Mouse (Mus musculus) liver, embryonic 16.5 days (tissue): ENCODE results near the gene Mrpl2. TPM values are rescaled to one million over a fixed set of nuclear protein-coding genes. Genes with fewer than 3 reads are reported as not detected.
A peak's percentile ranks its signal among the peaks of the same experiment; 100 is the strongest.

Experiments used
- ATAC-seq: fragments of 200-750 bp; cut with Nextera tagmentation; 2 replicates; pipeline ENCODE4 v1.8.0; 2017; ENCODE audit warnings: low read depth, mild to moderate bottlenecking, moderate number of reproducible peaks, moderate library complexity
- H3K27ac ChIP-seq: fragments of 300-500 bp; sonication (generic); 2 replicates; pipeline ENCODE4 v1.5.1; 2014; ENCODE audit warnings: mild to moderate bottlenecking, low read length
- H3K27me3 ChIP-seq: fragments of 300-500 bp; sonication (generic); 2 replicates; pipeline ENCODE4 v1.6.1; 2014; ENCODE audit warnings: low read depth, low read length, mixed read lengths; ENCODE audit not compliant: control insufficient read depth, insufficient read depth
- H3K36me3 ChIP-seq: fragments of 300-500 bp; sonication (generic); 2 replicates; pipeline ENCODE4 v1.6.1; 2014; ENCODE audit warnings: mild to moderate bottlenecking; ENCODE audit not compliant: control insufficient read depth, insufficient read depth
- H3K4me1 ChIP-seq: fragments of 300-500 bp; sonication (generic); 2 replicates; pipeline ENCODE4 v1.6.1; 2014; ENCODE audit warnings: low read depth, low read length, mixed read lengths; ENCODE audit not compliant: control insufficient read depth
- H3K4me2 ChIP-seq: fragments of 300-500 bp; sonication (generic); 2 replicates; pipeline ENCODE4 v1.6.1; 2014; ENCODE audit warnings: low read depth, low read length, mixed read lengths
- H3K4me3 ChIP-seq: fragments of 300-500 bp; sonication (generic); 2 replicates; pipeline ENCODE4 v1.5.1; 2014; ENCODE audit warnings: low read depth, mild to moderate bottlenecking, low read length
- H3K9ac ChIP-seq: fragments of 300-500 bp; sonication (generic); 2 replicates; pipeline ENCODE4 v1.6.1; 2014; ENCODE audit warnings: low read depth, low read length
- H3K9me3 ChIP-seq: fragments of 300-500 bp; sonication (generic); replicated peaks from 2 replicates; pipeline ENCODE4 v1.6.1; 2016; ENCODE audit warnings: low read length; ENCODE audit not compliant: control insufficient read depth
- WGBS: fragments of 180-500 bp; shearing (Covaris S2); extraction: QIAGEN DNeasy Blood & Tissue Kit; methylation state at CpG from one replicate; pipeline ENCODE4 v1.1.7; 2014; ENCODE audit not compliant: insufficient replicate concordance; 5-methylcytosine and 5-hydroxymethylcytosine counted together
- polyA plus RNA-seq: library from polyadenylated mRNA; unstranded; fragments of >200 nt; fragmentation: Nextera tagmentation; extraction: Ambion mirVana; gene quantifications from 2 replicates; pipeline ENCODE4 v1.2.1, GENCODE M21; 2015

Gene Mrpl2
- polyA plus RNA-seq, 1 experiment from 2014 or later, result 58.1 TPM

DNA sequence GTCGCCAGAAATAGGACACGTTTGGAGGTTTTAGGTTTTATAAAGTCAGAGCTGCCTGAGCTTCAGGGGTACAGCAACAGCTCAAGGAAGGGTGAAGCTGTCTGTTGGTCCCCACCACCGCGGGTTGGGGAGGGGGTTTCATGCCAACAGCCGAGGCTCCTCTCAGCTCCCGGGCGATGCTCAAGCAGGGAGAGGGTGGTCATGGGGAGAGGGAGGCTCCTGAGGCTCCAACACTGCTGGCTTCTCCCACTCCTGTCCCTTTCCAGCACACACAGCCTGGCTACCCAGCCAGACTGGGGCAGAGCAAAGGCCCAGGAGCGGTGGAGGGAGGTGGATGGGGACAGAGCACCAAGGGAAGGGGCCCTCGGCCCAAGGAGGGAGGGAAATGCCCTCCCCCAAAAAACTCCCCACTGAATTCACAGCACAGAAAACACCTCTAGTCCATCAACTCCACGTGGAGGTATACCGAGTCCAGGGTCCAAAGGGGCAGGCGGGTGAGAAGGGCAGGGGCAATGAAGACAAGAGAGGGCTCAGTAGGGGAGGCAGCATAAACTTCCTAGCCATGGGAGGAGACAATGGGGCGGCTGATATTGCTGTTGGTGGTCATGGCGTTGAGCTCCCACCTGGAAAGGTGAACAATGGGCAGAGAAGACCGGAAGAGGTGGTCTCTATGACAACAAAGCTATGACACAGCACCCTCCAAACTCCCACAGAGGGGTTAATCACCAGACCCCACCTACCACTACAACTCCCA, 28.7 kb downstream of the Mrpl2 start:
- peaks cover 35% of the 10 kb centered on the region for H3K4me1 ChIP-seq
- 37% methylated on average over 15 of the region's 15 CpGs for WGBS
- H3K9ac ChIP-seq, result peak overlapping the region; percentile 72
- peak overlapping the region; percentile 68 for H3K4me2 ChIP-seq
- H3K27ac ChIP-seq, result peak overlapping the region; percentile 83
- no peaks in the 10 kb centered on the region for H3K27me3 ChIP-seq
- peak overlapping the region; percentile 81 for H3K4me3 ChIP-seq
- H3K9me3 ChIP-seq, result no peaks in the 10 kb centered on the region
- peaks cover 19% of the 10 kb centered on the region for H3K36me3 ChIP-seq
- ATAC-seq, result peak; percentile 11; the same call in 1 of the 2 replicates

DNA sequence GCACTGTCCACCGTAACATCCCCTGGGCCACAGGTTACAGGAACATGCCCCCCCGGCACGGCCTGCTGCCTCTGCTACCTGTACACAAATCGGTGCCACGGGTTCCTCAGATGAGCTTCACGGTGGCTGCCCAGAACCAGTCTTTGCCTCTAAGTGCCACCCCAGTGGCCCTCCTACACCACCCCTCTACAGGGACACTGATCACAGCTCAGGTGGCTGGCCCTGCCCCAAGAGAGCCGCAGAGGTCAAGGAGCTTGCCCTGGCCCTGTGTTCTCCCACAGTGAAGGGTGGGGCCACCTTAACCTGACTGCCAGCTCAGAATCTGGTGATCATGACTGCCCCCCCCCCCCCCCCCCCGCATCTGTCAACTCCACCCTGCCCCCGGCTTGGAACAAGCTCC, 32.4 kb downstream of the Mrpl2 start, which contains the start of gene Mea1:
Gene Mea1 (plus strand): TSS at position 378 of the 400 bp plus-strand sequence.
- H3K9me3 ChIP-seq, result no peaks in the 10 kb centered on the region
- H3K4me3 ChIP-seq, result peak within 1 kb of the TSS; percentile 97
- ATAC-seq, result no peak
- peak within 1 kb of the TSS; percentile 91 for H3K9ac ChIP-seq
- H3K4me1 ChIP-seq, result peaks cover 38% of the 10 kb centered on the region
- H3K27me3 ChIP-seq, result no peaks in the 10 kb centered on the region
- H3K36me3 ChIP-seq, result peaks cover 18% of the 10 kb centered on the region
- 81% methylated on average over 8 of the region's 9 CpGs for WGBS
- H3K4me2 ChIP-seq, result peak within 1 kb of the TSS; percentile 95
- H3K27ac ChIP-seq, result peak within 1 kb of the TSS; percentile 93

DNA sequence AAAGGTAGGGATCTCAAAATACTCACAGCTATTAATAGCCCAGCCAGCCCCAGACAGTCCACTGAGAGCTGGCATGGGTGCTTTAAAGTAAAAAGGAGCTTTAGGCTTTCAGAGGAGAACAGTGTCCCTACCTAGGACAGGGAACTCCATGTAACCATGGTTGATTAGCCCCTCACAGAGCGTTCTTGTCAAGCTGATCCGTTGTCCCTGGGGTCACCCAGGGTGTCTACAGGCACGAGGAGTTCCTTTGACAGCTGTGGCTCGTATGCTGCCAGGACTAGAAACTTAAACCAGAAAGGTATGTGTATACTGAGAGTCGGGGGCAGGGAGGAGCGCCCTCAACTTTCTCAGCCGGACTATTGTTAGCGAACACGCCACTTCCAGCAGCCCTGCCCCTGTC, 32.9 kb downstream of the Mrpl2 start:
- Histone ChIP-seq H3K27me3 (no peaks in the 10 kb centered on the region), H3K4me3 (peak overlapping the region; percentile 97; the same call in 1 of the 2 replicates), H3K36me3 (peaks cover 22% of the 10 kb centered on the region), H3K27ac (peak overlapping the region; percentile 93; the same call in 1 of the 2 replicates), H3K4me1 (peaks cover 37% of the 10 kb centered on the region), H3K9me3 (no peaks in the 10 kb centered on the region), H3K9ac (peak overlapping the region; percentile 91), H3K4me2 (peak overlapping the region; percentile 95)
- no peak for ATAC-seq
- WGBS, result 66% methylated on average over 9 of the region's 9 CpGs

DNA sequence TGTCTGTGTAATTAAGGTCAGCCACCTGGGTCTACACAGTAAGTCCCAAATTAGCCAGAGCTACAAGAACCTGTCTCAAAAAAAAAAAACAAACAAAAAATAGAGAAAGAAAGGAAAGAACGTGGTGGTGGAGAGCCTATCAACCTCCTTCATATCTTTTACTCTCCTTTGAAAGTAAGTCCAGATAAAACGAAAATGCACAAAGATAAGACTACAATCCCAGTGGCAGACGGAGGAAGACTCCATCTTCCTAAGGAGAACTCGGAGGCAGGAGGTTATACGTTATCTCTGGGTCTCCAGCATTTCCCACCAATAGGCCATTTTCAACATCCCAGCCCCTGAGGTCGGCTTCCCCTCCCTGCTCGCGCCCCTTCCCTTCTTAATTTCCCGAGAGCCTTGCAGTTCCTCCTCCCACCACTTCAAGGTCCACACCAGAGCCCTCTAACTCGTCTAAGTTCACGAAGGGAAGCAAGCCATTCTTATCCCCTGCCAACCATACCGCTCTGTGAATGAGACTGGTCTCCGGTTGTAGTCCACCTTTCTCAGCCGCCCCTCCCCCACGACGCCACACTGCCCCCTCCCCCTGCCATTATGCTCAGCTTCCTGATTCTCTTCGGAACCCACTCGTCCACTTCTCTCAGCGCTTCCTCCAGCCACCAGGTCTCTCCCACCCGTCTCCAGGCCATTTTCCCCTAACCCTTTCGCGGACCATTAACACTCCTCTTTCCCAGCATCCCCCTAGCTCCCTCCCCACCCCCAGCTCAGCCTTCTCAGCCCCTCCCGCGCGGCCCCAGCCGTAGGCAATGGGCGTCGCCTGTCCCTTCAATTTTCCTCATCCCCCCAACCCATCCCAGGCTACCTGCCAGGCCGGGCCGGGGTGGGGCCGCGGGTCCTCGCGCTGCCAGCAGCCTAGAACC, 34.1 kb downstream of the Mrpl2 start:
- peak; percentile 0; the same call in 1 of the 2 replicates for ATAC-seq

DNA sequence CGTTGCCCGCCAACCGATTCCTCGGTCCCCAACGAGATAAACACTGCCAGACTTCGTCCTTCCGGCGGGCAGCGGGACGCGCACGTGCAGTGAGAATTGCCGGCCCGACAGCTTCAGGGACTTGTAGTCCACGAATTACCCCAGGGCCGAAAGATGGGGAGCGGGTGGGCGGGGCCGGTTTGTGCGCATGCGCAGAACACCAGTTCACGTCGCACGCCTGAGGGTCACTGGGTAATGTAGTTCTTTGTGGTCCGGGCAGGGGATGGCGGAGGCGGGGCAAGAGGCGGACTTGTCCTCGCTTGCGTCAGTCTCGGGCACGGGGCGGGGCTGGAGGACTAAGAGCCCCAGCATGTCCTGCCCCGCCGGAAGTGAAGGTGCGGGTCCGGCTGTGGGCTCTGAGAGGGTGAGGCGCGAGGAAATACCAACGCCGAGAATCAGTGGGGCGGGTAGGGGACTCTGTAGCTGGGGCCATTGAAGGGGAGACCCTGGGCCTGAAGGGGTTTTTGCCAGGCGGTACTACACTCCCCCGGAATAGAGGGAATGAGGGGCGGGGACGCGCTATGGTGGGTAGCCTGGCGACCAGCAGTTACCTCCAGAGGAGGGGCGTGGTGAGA, 34.8 kb downstream of the Mrpl2 start, which contains the start of gene Klhdc3:
Gene Klhdc3 (minus strand): TSS at position 155 of the 614 bp plus-strand sequence.
- peak within 1 kb of the TSS; percentile 93 for H3K27ac ChIP-seq
- ATAC-seq, result peak; percentile 97
- H3K36me3 ChIP-seq, result peaks cover 27% of the 10 kb centered on the region
- WGBS, result under 1% methylated on average over 49 of the region's 49 CpGs
- H3K4me2 ChIP-seq, result peak within 1 kb of the TSS; percentile 95
- peaks cover 26% of the 10 kb centered on the region for H3K4me1 ChIP-seq
- H3K9me3 ChIP-seq, result no peaks in the 10 kb centered on the region
- no peaks in the 10 kb centered on the region for H3K27me3 ChIP-seq
- peak within 1 kb of the TSS; percentile 97 for H3K4me3 ChIP-seq
- H3K9ac ChIP-seq, result peak within 1 kb of the TSS; percentile 91

More for the DNA sequence above, 34.1 kb downstream of the Mrpl2 start:
- no peaks in the 10 kb centered on the region for H3K9me3 ChIP-seq
- H3K9ac ChIP-seq, result peak overlapping the region; percentile 91
- peaks cover 28% of the 10 kb centered on the region for H3K4me1 ChIP-seq
- WGBS, result under 1% methylated on average over 34 of the region's 34 CpGs
- H3K36me3 ChIP-seq, result peaks cover 24% of the 10 kb centered on the region
- H3K4me3 ChIP-seq, result peak overlapping the region; percentile 97
- no peaks in the 10 kb centered on the region for H3K27me3 ChIP-seq
- peak overlapping the region; percentile 93 for H3K27ac ChIP-seq
- peak overlapping the region; percentile 95 for H3K4me2 ChIP-seq

DNA sequence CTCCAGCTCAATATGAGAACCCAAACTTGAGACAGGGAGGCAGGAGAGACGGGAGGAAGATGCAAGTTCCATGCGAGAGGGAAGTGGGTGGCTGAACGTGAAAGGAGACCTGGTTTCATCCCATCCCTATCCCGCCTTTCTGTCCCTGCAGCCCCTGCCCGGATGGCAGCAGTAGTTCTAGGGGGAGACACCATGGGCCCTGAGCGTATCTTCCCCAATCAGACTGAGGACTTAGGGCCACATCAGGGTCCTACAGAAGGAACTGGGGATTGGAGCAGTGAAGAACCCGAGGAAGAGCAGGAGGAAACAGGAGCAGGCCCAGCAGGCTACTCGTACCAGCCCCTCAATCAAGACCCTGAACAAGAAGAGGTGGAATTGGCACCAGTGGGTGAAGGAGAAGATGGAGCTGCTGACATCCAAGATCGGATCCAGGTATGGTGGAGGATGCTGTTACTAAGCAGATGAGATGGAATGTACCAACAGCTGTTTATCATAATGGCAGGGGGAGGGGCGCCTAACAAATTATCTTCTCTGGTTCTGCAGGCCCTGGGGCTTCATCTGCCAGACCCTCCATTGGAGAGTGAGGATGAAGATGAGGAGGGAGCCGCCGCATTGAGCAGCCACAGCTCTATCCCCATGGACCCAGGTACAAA, 35.6 kb downstream of the Mrpl2 start:
- WGBS, result 22% methylated on average over 12 of the region's 12 CpGs
- Histone ChIP-seq H3K4me3 (peak overlapping the region; percentile 97), H3K4me1 (peaks cover 26% of the 10 kb centered on the region), H3K9ac (peak overlapping the region; percentile 79), H3K36me3 (peaks cover 26% of the 10 kb centered on the region), H3K27ac (peak overlapping the region; percentile 71; the same call in 1 of the 2 replicates), H3K27me3 (no peaks in the 10 kb centered on the region), H3K9me3 (no peaks in the 10 kb centered on the region), H3K4me2 (peak overlapping the region; percentile 88)
- ATAC-seq, result no peak

DNA sequence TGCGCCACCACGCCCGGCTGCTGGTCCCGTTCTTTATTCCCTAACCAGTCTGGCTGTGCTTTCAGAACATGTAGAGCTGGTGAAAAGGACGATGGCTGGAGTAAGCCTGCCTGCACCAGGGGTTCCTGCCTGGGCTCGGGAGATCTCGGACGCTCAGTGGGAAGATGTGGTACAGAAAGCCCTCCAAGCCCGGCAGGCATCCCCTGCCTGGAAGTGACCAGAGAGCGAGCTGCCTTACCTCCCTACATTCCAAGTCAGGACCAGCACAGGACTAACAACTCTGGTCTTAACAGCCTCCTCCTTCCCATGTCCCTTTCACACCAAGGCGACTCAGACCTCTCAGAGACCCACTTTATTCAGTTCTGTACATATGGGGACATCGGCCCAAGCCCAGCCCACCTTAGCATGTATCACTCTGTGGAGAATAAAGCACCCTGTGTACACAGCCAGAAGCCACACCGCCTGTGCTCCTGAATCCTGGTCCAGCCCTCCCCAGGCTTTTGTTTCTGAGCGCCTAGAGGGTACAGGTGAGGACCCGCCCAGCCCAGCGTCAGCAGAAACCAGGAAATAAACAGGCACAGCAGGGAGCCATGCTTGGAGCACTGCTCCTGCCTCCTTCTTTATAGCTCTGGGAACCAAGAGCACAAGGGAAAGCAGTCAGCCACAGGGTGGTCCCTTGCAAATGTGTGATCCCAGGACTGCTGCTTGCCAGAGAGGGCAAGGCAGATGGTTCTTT, 36.8 kb downstream of the Mrpl2 start:
- Histone ChIP-seq H3K4me1 (peaks cover 26% of the 10 kb centered on the region), H3K36me3 (peaks cover 27% of the 10 kb centered on the region), H3K27ac (no peak overlapping the region), H3K4me2 (no peak overlapping the region), H3K9me3 (no peaks in the 10 kb centered on the region), H3K9ac (no peak overlapping the region), H3K4me3 (no peak overlapping the region), H3K27me3 (no peaks in the 10 kb centered on the region)
- WGBS, result 87% methylated on average over 16 of the region's 16 CpGs
- no peak for ATAC-seq

DNA sequence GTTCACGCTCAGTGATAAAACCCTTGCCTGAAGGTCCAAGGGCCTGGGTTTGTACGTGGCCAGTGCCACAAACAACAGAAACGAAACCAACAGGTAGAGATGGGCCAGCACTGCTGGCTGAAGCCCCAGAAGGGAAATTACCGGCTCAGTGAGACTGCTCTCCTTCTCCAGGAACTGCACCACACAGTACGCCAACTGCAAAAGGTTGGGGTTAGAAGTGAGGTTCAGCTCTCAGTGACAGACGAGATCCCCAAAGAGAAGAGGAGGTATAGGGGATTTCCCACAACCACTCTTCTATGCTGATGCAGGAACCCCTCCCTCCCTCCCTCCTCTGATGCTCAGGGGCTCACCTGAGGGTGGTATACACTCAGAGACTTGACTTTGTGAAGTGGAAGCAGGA, 39.9 kb downstream of the Mrpl2 start:
- ATAC-seq, result no peak
- Histone ChIP-seq H3K4me2 (no peak overlapping the region), H3K36me3 (peaks cover 26% of the 10 kb centered on the region), H3K9me3 (no peaks in the 10 kb centered on the region), H3K4me3 (no peak overlapping the region), H3K4me1 (peaks cover 12% of the 10 kb centered on the region), H3K27ac (no peak overlapping the region), H3K27me3 (no peaks in the 10 kb centered on the region), H3K9ac (no peak overlapping the region)
- WGBS, result 75% methylated on average over 6 of the region's 6 CpGs
